Mouse (Mus musculus) heart, postnatal 4 days (tissue): ENCODE measurements around the gene Zfp97. TPM values are rescaled to one million over a fixed set of nuclear protein-coding genes. Genes with fewer than 3 reads are reported as not detected.
"Not testable (repeated sequence)": the region's sequence is repeated elsewhere in the genome, so short reads cannot be mapped to it uniquely, and the experiment has no call there.

Experiments used
- DNase-seq: peaks from one replicate; pipeline ENCODE4 v3.0.0; 2021
- total RNA-seq, 2 experiments: library from RNA; stranded (reverse); gene quantifications; 2 replicates each; pipeline ENCODE4 v1.2.3; 2021

Zfp97 gene
- total RNA-seq: 1 to 10 TPM; 6.6 to 7.6 TPM

- DNase-seq: not testable (repeated sequence)
Measured at GRCm38 (mm10) chr17:17120830-17121502, at the start of gene Zfp97. Zfp97 (plus strand) TSS chr17:17121415.

DNA sequence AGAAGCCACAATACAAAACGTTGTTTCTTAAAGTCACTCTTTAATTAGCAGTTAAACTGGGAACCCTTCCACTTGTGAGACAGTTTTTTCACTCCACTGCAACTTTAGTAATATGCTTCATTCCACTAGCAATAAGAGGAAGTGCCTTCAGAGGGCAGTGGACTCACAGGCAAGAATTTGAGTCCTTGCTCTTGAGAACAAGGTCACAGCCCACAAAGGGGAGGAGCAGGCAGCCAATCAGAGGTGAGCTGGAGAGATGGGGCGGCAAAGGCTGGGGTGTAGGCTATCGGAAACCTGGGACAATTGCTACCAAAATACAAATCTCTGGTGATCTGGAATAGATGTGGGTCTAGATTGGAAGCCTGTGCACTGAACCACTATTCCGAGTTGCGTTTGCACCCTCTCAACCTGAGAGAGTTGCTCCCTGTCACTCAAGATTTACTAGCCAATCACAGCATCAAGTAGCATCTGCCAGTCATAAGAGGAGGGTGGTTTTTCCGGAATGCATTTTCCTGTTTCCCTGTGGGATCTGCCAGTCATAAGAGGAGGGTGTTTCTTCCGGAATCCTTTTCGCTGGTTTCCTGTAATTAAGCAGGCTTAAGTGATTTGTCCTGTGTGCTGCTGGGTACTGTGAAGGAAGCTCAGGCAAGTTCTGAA is 57.7 kb downstream of the Zfp97 start:
- DNase-seq: not testable (repeated sequence)

DNA sequence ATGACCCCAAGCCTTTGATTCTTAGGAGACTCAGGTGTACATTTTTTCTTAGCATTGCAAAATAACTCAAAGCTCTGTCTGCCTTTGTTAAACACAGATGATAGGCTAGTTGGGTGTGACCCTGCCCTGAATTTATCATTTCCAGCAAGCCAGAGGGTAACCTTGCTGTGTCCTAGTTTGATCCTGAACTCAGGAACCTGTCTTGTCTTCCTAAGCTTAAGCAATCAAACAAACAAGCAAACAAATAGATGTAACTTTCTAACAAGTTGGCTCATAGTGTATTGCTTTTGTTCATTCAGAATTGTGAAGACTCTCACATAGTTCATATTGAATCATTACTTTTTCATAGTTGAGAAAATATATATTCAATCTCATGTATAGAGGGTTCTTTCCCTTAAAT is 73.5 kb downstream of the Zfp97 start:
- not testable (repeated sequence) for DNase-seq

DNA sequence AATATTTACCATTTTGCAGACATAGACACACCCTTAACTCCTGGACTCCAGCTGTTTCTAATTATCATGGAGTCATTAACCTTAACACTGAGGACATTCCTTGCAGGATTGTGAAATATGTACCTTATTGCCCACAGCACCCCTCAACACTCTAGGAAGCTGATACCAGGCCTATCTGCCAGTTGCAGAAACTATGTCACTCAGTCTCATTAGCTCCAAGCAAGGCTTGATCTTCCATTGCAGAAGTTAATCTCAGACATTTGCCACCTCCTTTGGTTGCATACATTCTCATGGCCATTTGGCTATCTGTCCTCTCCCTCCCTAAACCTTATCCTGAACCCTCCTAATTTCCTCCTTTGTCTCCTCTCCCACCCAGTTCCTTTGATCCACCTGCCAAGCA is 74.0 kb downstream of the Zfp97 start:
- DNase-seq: no peak

DNA sequence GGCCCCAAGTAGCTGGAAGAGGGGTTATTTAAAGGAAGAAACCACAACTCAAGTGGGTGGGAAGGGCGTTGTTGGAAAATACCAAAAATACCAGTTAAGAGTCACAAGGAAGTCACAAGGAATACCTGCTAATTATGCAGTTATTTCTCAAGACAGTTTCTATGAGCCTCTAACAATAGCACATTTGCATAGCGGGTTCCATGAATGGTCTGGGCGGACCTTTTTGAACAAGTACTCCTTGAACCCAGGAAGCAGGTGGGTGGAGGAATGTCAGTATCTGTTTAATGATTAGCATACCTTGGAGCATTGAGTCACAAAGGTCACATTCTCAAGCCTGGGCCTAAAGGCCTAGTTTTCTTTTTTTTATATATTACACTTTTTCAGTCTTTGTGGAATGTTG is 74.9 kb downstream of the Zfp97 start:
- not testable (repeated sequence) for DNase-seq

Other genes with a start within 250 kb of the Zfp97 start
- 1 to 10 TPM; 8.2 to 8.8 TPM for gene Zfp960, start 57.3 kb upstream of the Zfp97 start, total RNA-seq